Mouse (Mus musculus): Measurements from ENCODE around the gene Oscp1.

Oscp1 gene

DNA sequence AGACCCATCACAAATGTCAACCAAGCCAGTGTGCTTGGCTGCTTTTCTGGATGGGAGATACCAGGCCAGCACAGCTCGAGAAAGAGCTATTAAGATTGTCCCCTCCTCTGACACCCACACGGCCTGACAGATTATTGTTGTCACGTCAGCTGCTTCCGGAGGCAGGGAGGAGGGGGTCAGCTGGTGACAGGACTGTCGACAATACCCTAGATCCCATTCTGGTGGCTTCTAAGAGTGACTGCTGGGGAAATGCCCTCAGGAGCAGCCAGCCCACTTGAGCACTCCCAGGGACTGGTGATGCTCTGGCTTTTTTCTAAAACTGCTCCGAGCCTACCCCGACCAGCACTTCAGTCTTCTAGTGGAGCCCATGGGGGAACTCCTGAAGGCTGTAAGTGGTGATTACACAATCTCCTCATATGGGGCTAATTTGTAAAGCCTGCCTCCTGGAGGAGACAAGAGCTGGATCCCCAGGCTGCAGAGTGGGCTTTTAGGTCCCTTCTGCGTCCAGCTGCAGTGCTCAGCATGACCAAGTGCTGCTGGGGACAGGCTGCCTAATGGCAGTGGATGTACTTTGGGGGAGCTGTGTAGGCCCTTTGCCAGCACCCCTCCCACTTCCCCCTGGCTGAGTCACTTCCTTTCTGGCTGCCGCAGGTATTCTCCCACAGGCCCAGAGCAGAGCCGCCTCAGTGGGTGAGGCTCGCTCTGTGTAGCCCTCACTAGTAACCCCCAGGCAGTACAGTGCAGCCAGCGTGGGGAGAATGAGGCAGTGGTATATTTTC, 52.2 kb downstream of the Oscp1 start:
- in situ Hi-C loops (cut with MboI) = no loop called here

GRCm38 (mm10) chr4:126111153-126111549, 52.8 kb downstream of the Oscp1 start:
- in situ Hi-C loops (cut with MboI) = no loop called here

DNA sequence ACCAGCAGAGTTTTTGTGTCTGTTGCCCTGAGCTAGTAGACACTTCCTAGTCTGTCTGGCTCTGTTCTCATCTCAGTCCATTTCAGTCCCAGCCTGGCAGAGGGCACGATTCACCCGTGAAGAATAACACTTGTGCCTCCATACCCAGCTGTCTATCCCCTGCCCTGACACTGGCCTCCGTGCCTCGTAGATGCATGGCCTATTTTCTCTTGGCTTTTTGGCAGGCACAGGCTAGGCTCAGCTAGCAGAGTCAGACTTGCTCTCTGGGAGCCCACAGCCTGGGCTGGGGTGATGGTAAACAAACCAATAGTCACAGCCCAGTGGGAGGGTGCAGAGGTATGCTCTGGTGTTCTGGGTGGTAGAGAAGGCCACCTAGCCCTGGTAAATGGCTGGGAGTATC, 54.9 kb downstream of the Oscp1 start:
- in situ Hi-C loops (cut with MboI) = no loop called here

- in situ Hi-C loops (cut with MboI) = no loop called here
Observed at GRCm38 (mm10) chr4:126113943-126114342, 55.6 kb downstream of the Oscp1 start.

DNA sequence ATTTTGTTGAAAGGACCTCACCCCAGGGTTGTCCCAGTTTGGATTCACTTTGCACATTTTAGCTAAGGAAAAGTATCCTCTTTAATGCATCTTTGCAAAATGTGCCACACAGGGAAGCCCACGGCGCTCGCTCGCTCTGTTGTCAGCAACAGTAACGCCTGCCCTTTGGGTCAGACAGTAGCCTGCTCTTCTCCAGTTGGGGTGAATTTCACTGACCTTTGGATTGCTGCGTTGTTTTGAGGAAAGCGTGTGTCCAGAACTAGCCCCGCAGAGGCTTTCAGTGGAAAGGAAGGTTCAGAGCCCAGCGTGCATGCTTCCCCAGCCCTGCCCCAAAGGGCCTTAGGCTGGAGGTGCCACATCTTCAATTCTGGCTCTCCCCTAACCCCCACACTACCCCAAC, 57.0 kb downstream of the Oscp1 start:
- in situ Hi-C loops (cut with MboI) = no loop called here

DNA sequence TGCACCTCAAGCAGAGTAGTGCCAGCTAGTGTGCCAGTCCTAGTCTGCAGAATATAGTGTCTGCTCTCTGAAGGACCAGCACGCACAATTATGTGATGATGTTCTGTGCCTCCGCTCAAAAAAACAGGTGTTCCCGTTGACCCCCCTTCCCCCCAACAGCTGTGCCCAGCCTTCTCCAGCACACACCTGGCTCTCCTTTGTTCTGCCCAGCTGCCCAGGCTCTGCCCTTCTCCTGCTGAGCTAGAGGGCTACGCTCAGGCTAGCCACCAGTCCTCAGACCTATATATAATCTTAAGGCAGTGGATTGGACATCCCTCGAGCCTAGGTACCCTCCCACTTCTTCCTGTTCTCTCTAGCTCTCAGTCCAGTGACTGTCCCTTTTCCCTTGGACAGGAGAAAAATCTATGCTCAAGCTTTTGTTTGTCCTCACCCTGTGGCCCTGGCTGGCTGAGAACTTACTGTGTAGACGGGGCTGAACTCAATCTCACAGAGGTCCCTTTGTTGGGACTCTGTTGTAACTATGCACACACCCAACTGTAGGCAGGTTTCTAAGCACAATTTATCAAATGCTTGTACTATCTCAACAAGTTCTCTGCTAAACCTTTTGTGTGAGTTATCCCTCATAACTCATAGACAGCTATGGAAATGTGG, 57.6 kb downstream of the Oscp1 start:
- in situ Hi-C loops (cut with MboI) = no loop called here

DNA sequence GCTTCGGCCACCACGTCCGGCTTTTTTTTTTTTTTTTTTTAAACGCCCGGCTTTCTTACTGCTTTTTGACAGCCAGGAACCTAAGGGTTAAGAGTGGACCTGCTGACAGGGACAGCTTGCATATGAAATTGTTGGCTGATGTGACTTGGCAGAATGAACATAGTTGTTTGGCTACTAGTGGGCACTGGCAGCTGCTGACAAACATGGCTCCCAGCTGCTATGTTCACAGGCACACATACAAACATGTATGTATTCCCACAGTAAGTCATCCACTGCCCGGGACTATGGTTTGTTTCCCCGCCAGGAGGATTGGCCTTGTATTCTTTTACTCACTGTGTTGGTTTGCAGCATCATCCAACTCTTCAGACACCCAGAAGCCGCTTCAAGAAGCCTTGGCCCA, 58.8 kb downstream of the Oscp1 start:
- in situ Hi-C loops (cut with MboI) = no loop called here

DNA sequence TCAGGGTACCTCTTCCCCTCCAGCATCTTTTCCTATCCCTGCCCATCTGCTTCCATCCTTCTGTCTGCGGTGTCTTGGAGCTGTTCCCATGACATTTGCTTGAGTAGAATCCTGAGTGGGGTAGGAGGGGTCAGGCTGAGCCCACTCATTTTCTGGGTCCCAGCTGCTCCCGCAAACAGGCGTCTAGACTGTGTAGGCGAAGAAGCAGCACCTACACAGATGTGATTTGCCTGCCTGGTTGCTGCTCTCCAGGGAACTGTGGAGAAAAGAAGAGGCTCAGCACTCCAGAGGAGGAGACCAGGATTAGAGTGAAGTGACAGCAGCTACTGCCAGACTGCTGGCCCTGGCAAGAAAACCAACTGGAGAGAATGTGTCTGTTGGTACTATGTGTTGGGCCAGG, 60.3 kb downstream of the Oscp1 start:
- in situ Hi-C loops (cut with MboI) = no loop called here

GRCm38 (mm10) chr4:126119051-126119450, 60.7 kb downstream of the Oscp1 start:
- in situ Hi-C loops (cut with MboI) = no loop called here

GRCm38 (mm10) chr4:126120052-126120451, 61.7 kb downstream of the Oscp1 start:
- in situ Hi-C loops (cut with MboI) = no loop called here

GRCm38 (mm10) chr4:126120506-126120905, 62.1 kb downstream of the Oscp1 start:
- in situ Hi-C loops (cut with MboI) = no loop called here

DNA sequence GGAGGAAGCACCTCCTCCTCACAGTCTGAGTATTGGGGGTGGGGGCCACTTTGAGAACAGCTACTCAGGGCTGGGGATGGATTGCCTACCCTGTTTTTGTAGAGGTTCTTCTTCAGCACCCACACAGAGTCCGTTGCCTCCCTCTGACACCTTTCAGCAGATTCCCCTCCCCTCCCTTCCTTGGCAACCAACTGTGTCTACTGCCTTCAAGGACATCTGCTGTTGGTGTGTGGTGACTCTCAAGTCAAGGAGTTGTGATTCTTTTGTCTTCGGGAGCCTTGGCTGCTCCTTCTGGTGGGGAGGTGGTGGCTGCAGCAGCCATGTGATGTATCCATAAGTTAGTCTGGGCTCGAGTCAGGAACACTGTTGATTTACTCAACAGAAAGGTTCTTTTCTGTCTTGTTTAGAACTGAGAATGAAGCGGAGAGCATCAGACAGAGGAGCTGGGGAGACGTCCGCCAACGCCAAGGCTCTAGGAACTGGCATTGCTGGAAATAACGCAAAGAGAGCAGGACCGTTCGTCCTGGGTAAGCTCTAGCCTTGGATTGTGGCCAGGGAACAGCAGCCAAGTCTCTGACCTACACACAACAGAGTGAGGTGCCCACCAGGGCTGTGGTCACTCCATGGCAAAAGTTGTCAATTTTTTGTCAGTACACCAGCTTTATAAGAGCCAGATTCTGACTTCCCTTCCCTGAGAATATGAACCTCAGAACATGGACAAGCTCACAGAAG, 65.1 kb downstream of the Oscp1 start:
- in situ Hi-C loops (cut with MboI) = no loop called here

DNA sequence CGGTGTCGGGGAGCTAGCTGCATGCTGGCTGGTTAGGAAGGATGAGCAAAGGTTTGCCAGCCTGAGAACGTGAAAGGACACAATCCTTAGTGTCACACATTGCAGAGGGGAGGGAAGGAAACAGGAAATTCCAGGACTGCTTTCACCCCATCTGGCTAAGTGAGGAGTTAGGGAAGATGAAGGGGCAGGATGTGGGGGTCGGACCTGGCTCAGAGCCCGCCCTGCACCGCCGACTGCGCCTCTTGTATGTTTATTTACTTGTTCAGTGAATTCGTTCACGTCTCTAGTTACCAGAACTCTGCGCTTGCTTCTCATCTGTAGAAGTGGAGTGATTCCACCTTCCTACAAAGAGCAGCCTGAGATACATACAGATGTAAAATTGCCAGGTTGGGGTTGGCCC, 72.1 kb downstream of the Oscp1 start:
- in situ Hi-C loops (cut with MboI) = no loop called here

GRCm38 (mm10) chr4:126131290-126132121, 73.1 kb downstream of the Oscp1 start:
- in situ Hi-C loops (cut with MboI) = no loop called here

DNA sequence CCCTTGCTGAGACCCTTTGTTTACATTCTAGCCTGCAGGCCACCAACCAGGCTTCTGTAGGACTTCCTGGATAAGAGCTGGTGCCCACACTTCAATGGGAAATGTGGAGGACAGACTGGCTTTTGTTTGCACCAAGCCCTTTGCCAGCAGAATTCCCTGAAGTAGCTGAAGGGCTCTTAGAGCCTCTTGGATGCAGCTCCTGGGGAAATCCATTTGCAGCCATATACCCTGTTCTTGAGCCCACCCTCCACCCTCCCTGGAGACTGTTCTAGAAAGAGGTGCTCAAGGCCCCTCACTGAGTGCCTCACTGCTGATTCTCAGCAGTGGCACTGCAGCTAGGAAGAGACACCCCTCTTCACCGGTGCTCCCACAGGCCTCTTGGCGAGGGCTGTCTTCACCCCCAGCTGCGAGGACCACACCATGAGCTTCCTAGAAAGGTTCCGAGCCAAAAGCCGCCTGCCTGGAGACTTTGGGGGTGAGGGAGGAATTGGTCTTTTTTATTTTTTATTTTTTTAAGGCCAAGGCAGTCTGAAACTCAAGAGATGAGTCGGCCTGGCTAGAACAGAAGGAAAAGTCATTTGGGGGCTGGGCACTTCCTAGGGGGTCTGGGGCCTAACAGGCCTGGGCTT, 74.4 kb downstream of the Oscp1 start:
- in situ Hi-C loops (cut with MboI) = no loop called here

DNA sequence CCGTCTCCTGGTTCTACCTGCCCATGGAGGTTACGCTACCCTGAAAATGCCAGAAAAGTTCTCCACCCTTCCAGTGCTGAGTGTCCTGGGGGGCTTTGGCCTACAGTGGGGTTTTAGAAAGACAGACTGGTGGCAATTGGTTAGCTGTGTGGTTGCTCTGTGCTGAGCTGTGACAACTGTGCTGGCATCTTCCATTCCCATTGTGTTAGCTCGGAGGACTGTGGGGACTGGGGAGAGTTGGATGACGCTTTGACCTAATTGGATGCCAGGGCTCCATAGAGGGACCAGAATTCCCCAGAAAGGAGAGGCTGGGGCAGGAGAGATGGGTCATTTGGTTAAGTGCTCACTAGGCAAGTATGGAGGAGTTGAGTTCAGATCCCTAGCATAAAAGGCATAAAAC, 75.9 kb downstream of the Oscp1 start:
- in situ Hi-C loops (cut with MboI) = no loop called here

DNA sequence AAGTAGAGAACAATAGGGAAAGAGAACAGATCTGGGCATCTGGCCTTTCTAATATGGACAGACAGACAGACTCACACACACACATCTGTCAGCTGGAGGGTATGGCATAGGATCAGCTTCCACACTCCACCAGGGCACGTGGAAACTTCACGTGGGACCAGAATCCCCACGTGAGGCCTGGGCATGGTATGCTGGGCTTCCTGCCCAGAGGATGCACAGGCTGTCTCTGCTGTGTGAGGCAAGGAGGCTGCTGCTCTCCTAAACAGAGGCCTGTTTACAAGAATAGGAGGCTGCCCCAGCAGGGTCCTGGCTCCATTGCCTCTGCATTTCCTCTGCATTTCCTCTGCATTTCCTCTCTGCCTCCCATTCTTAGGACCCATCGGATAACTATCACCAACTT, 76.3 kb downstream of the Oscp1 start:
- in situ Hi-C loops (cut with MboI) = no loop called here

GRCm38 (mm10) chr4:126137773-126138172, 79.4 kb downstream of the Oscp1 start:
- in situ Hi-C loops (cut with MboI) = no loop called here

- in situ Hi-C loops (cut with MboI) = no loop called here
Observed at GRCm38 (mm10) chr4:126141021-126141420, 82.7 kb downstream of the Oscp1 start.

Measured in mature B cell (primary cell).